Mouse (Mus musculus) CH12.LX (cell line): ENCODE measurements around the gene Fgfr1op. TPM values are rescaled to one million over a fixed set of nuclear protein-coding genes. Genes with fewer than 3 reads are reported as not detected.

Source experiments
- DNase-seq: peaks from one replicate; pipeline ENCODE4 v3.0.0-alpha.2; 2013; ENCODE audit errors: extremely low read depth
- H3K27ac ChIP-seq: 2 replicates; pipeline ENCODE4 v1.5.1; 2012; ENCODE audit warnings: low read depth, mild to moderate bottlenecking, control low read depth, moderate library complexity; ENCODE audit not compliant: insufficient read depth
- H3K27me3 ChIP-seq: replicated peaks from 2 replicates; pipeline ENCODE3; 2012; ENCODE audit warnings: inconsistent platforms
- H3K36me3 ChIP-seq, 2 experiments: replicated peaks in 1 of 2; 2 replicates each; pipeline versions ENCODE3 to v1.6.1; 2012; ENCODE audit warnings: inconsistent platforms in 1 of 2, low read length in 1 of 2, mild to moderate bottlenecking in 1 of 2, mixed read lengths in 1 of 2, moderate library complexity in 1 of 2; ENCODE audit not compliant: control insufficient read depth in 1 of 2, insufficient read depth in 1 of 2
- H3K4me1 ChIP-seq, 2 experiments: 2 replicates each; pipeline ENCODE4 v1.6.1; 2012; ENCODE audit warnings: inconsistent platforms in 1 of 2, moderate library complexity in 1 of 2; ENCODE audit not compliant: insufficient read depth in 2 of 2, control insufficient read depth in 1 of 2
- H3K4me2 ChIP-seq: 2 replicates; pipeline ENCODE4 v1.6.1; 2012; ENCODE audit warnings: low read depth, mild to moderate bottlenecking, control low read depth; ENCODE audit not compliant: poor library complexity, insufficient read depth, severe bottlenecking
- H3K4me3 ChIP-seq, 3 experiments: fragments of 150-350 bp in 1 of 3; sonication (generic) in 1 of 3; replicated peaks in 1 of 3; 2 replicates each; pipeline versions ENCODE3 to v1.5.1; 2011 to 2012; ENCODE audit warnings: low read depth in 2 of 3, low read length in 2 of 3, mild to moderate bottlenecking in 2 of 3, moderate library complexity in 2 of 3, control low read depth in 1 of 3, improper control_type of control experiment in 1 of 3, inconsistent platforms in 1 of 3, mixed read lengths in 1 of 3; ENCODE audit not compliant: poor library complexity in 1 of 3
- H3K79me2 ChIP-seq: replicated peaks from 2 replicates; pipeline ENCODE4 v1.6.1; 2012; ENCODE audit warnings: mild to moderate bottlenecking, moderate library complexity; ENCODE audit not compliant: control insufficient read depth, poor library complexity, insufficient read depth, severe bottlenecking; ENCODE audit errors: extremely low read depth
- H3K9ac ChIP-seq: 2 replicates; pipeline ENCODE4 v1.6.1; 2012; ENCODE audit warnings: low read depth, mild to moderate bottlenecking, control low read depth, moderate library complexity; ENCODE audit not compliant: insufficient read depth
- H3K9me3 ChIP-seq: replicated peaks from 2 replicates; pipeline ENCODE3; 2012; ENCODE audit warnings: low read length, inconsistent platforms, mixed read lengths
- BHLHE40 ChIP-seq: IDR thresholded peaks from 2 replicates; pipeline ENCODE4 v1.6.1; 2011; ENCODE audit warnings: mild to moderate bottlenecking, low read depth, low read length, improper control_type of control experiment
- CHD1 ChIP-seq: IDR thresholded peaks from 2 replicates; pipeline ENCODE4 v1.6.1; 2012; ENCODE audit warnings: low read depth, low read length, improper control_type of control experiment, inconsistent platforms
- CHD2 ChIP-seq: IDR thresholded peaks from 2 replicates; pipeline ENCODE4 v1.6.1; 2011; ENCODE audit warnings: low read length, improper control_type of control experiment
- EP300 ChIP-seq: IDR thresholded peaks from 2 replicates; pipeline ENCODE4 v1.6.1; 2011; ENCODE audit warnings: low read length, improper control_type of control experiment
- ETS1 ChIP-seq: conservative IDR thresholded peaks from 2 replicates; pipeline ENCODE4 v1.6.1; 2012; ENCODE audit warnings: low read depth, mild to moderate bottlenecking, inconsistent platforms, low read length, improper control_type of control experiment, moderate library complexity
- GABPA ChIP-seq: IDR thresholded peaks from 2 replicates; pipeline ENCODE4 v1.6.1; 2012; ENCODE audit warnings: low read depth, low read length, improper control_type of control experiment, inconsistent platforms; ENCODE audit not compliant: insufficient replicate concordance
- IRF4 ChIP-seq: IDR thresholded peaks from 2 replicates; pipeline ENCODE4 v1.6.1; 2014; ENCODE audit warnings: low read depth, mild to moderate bottlenecking, inconsistent platforms, low read length, improper control_type of control experiment
- JUN ChIP-seq: IDR thresholded peaks from 2 replicates; pipeline ENCODE4 v1.6.1; 2011; ENCODE audit warnings: low read depth, mild to moderate bottlenecking, low read length, improper control_type of control experiment, moderate library complexity; ENCODE audit not compliant: insufficient read depth
- JUND ChIP-seq: conservative IDR thresholded peaks from 2 replicates; pipeline ENCODE4 v1.6.1; 2011; ENCODE audit warnings: low read depth, low read length, improper control_type of control experiment
- KAT2A ChIP-seq: IDR thresholded peaks from 2 replicates; pipeline ENCODE4 v1.6.1; 2012; ENCODE audit warnings: low read length, improper control_type of control experiment, inconsistent platforms; ENCODE audit not compliant: insufficient replicate concordance
- MAFK ChIP-seq: IDR thresholded peaks from 2 replicates; pipeline ENCODE4 v1.6.1; 2011; ENCODE audit warnings: low read length, improper control_type of control experiment; ENCODE audit not compliant: insufficient replicate concordance
- MEF2A ChIP-seq: IDR thresholded peaks from 2 replicates; pipeline ENCODE4 v1.6.1; 2014; ENCODE audit warnings: low read depth, mild to moderate bottlenecking, inconsistent platforms, low read length, improper control_type of control experiment, borderline replicate concordance
- MXI1 ChIP-seq: IDR thresholded peaks from 2 replicates; pipeline ENCODE4 v1.6.1; 2011; ENCODE audit warnings: mild to moderate bottlenecking, low read depth, low read length, improper control_type of control experiment
- MYC ChIP-seq: IDR thresholded peaks from 2 replicates; pipeline ENCODE4 v1.6.1; 2011; ENCODE audit warnings: low read depth, mild to moderate bottlenecking, improper control_type of control experiment, low read length
- NRF1 ChIP-seq: IDR thresholded peaks from 2 replicates; pipeline ENCODE4 v1.6.1; 2014; ENCODE audit warnings: low read depth, mild to moderate bottlenecking, inconsistent platforms, low read length, improper control_type of control experiment, moderate library complexity
- PAX5 ChIP-seq: IDR thresholded peaks from 2 replicates; pipeline ENCODE4 v1.6.1; 2012; ENCODE audit warnings: low read length, inconsistent platforms, mixed read lengths
- POLR2A ChIP-seq: IDR thresholded peaks from 2 replicates; pipeline ENCODE4 v1.6.1; 2011; ENCODE audit warnings: low read depth, mild to moderate bottlenecking, improper control_type of control experiment, low read length
- RAD21 ChIP-seq: IDR thresholded peaks from 2 replicates; pipeline ENCODE4 v1.6.1; 2011; ENCODE audit warnings: low read depth, mild to moderate bottlenecking, low read length, improper control_type of control experiment, moderate library complexity
- SIN3A ChIP-seq: IDR thresholded peaks from 2 replicates; pipeline ENCODE4 v1.6.1; 2012; ENCODE audit warnings: low read length, improper control_type of control experiment, inconsistent platforms
- SMC3 ChIP-seq: IDR thresholded peaks from 2 replicates; pipeline ENCODE4 v1.6.1; 2011; ENCODE audit warnings: low read depth, low read length, improper control_type of control experiment
- TCF12 ChIP-seq: IDR thresholded peaks from 2 replicates; pipeline ENCODE4 v1.6.1; 2014; ENCODE audit warnings: low read depth, mild to moderate bottlenecking, inconsistent platforms, low read length, improper control_type of control experiment
- UBTF ChIP-seq: IDR thresholded peaks from 2 replicates; pipeline ENCODE4 v1.6.1; 2012; ENCODE audit warnings: low read depth, mild to moderate bottlenecking, inconsistent platforms, low read length, improper control_type of control experiment, moderate library complexity
- USF2 ChIP-seq: conservative IDR thresholded peaks from 2 replicates; pipeline ENCODE4 v1.6.1; 2011; ENCODE audit warnings: low read depth, low read length, improper control_type of control experiment
- ZMIZ1 ChIP-seq: IDR thresholded peaks from 2 replicates; pipeline ENCODE4 v1.6.1; 2012; ENCODE audit warnings: low read depth, mild to moderate bottlenecking, inconsistent platforms, low read length, improper control_type of control experiment
- ZNF384 ChIP-seq: IDR thresholded peaks from 2 replicates; pipeline ENCODE4 v1.6.1; 2012; ENCODE audit warnings: low read depth, low read length, improper control_type of control experiment, inconsistent platforms
- dilution Hi-C: fragments of 300-500 bp; cut with MboI; formaldehyde crosslinking; loops from 2 replicates; pipeline ENCODE4 v1.14.3; 2020; ENCODE audit warnings: low sequenced_read_pairs; ENCODE audit not compliant: extremely low pct_unique_long_range_greater_than_20kb, extremely low pct_ligation_motif_present
- in situ Hi-C: fragments of 300-500 bp; cut with MboI; formaldehyde crosslinking; loops from 3 replicates; pipeline ENCODE4 v1.14.3; 2019; ENCODE audit warnings: low sequenced_read_pairs, low pct_ligation_motif_present, low pct_unique_long_range_greater_than_20kb, mixed read lengths
- polyA plus RNA-seq: library from polyadenylated mRNA; unstranded; fragments of >175 nt; gene quantifications from 2 replicates; pipeline ENCODE4 v1.2.1, GENCODE M21; 2012; ENCODE audit warnings: low read depth; ENCODE audit not compliant: insufficient read length
- total RNA-seq, 2 experiments: library from RNA; depleted of rRNA; stranded (reverse); fragments of 300-350 nt in 1 of 2; fragments of >200 nt in 1 of 2; gene quantifications; 2 replicates each; pipeline ENCODE4 v1.2.3; 2012 to 2014

The Fgfr1op gene
- total and polyA plus RNA-seq, 3 experiments, result 29.8 to 56.3 (median 46.9) TPM

DNA sequence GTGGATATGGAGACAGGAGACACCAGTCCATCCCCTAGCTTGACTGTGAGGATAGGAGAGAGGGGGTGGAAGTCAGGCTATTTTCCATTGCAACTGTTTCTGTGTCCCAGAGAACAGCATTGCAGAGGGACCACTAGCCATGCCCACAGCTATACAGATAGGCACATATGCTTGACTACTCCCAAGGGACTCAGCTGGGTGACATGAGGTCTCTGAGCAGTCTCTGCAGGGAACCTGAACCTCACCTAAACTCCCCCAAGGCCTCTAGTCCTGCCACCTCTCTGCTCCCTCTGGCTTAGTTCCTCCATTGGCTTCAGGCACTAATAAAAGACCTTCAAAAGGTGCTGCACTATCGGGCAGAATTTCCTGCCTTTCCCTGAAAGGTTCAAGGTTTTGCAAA, 58.8 kb downstream of the Fgfr1op start:
- no peaks in the 10 kb centered on the region for H3K79me2 ChIP-seq
- H3K4me1 ChIP-seq, result peaks cover 22 to 40% of the 10 kb centered on the region in 2 experiments
- H3K36me3 ChIP-seq, result no peaks in the 10 kb centered on the region
- peaks cover 5% of the 10 kb centered on the region for H3K9me3 ChIP-seq
- H3K4me3 ChIP-seq, result no peak overlapping the region
- in situ Hi-C loops, result no loop called here
- dilution Hi-C loops, result no loop called here
- DNase-seq, result no peak
- no peak for TF ChIP-seq POLR2A
- TF ChIP-seq USF2, result no peak
- no peak for TF ChIP-seq PAX5
- no peak for TF ChIP-seq MEF2A
- no peak for TF ChIP-seq NRF1
- TF ChIP-seq MXI1, result no peak
- no peak for TF ChIP-seq GABPA
- TF ChIP-seq SIN3A, result no peak
- TF ChIP-seq MYC, result no peak
- TF ChIP-seq RAD21, result no peak
- TF ChIP-seq ETS1, result no peak
- TF ChIP-seq MAFK, result no peak
- TF ChIP-seq UBTF, result no peak
- no peak for TF ChIP-seq KAT2A
- TF ChIP-seq CHD1, result no peak
- TF ChIP-seq TCF12, result no peak
- TF ChIP-seq JUND, result no peak
- TF ChIP-seq ZMIZ1, result no peak
- no peak overlapping the region for H3K9ac ChIP-seq
- H3K27ac ChIP-seq, result no peak overlapping the region
- H3K4me2 ChIP-seq, result no peak overlapping the region
- peaks cover 2% of the 10 kb centered on the region for H3K27me3 ChIP-seq

DNA sequence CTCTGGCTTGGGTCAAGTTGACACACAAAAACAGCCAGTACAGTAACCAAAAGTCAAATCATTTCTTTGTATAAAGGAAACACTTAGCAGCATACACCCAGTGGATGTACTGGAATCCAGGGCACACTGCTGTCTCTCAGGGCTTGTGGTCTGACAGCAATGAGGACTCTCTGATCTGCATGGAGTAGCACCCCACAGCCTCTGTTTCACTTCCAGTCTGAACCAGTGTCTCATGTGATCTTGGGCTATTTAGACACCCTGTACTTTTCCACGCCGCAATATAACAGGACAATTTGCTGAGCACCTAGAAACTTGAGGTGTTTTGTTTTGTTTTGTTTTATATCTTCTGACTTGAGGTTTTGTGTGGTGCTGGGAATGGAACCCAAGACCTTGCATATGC, 59.9 kb downstream of the Fgfr1op start:
- Histone ChIP-seq H3K4me3 (no peak overlapping the region), H3K9ac (no peak overlapping the region), H3K4me1 (peaks cover 22 to 47% of the 10 kb centered on the region in 2 experiments), H3K27me3 (peaks cover 2% of the 10 kb centered on the region), H3K36me3 (no peaks in the 10 kb centered on the region), H3K9me3 (peaks cover 5% of the 10 kb centered on the region), H3K79me2 (no peaks in the 10 kb centered on the region), H3K4me2 (no peak overlapping the region), H3K27ac (no peak overlapping the region)
- in situ Hi-C loops, result no loop called here
- dilution Hi-C loops, result no loop called here
- peak; percentile 64 for DNase-seq
- no peak for TF ChIP-seq JUND
- TF ChIP-seq SMC3, result no peak
- TF ChIP-seq MAFK, result 0 out of 2 replicates have a peak, but pooled peaks have one; percentile 39
- 0 out of 2 replicates have a peak, but pooled peaks have one; percentile 2 for TF ChIP-seq JUN
- peak; percentile 88 for TF ChIP-seq BHLHE40
- TF ChIP-seq EP300, result peak; percentile 56; the same call in 1 of the 2 replicates
- TF ChIP-seq CHD1, result no peak
- TF ChIP-seq IRF4, result peak; percentile 52
- TF ChIP-seq ZNF384, result no peak
- TF ChIP-seq MXI1, result no peak
- TF ChIP-seq CHD2, result 0 out of 2 replicates have a peak, but pooled peaks have one; percentile 21
